Mouse (Mus musculus) ES-Bruce4 (cell line): ENCODE results near the gene Klf5.

Source experiments
- CTCF ChIP-seq: IDR thresholded peaks from one replicate; pipeline ENCODE4 v1.8.1; 2011; ENCODE audit warnings: low read depth, low read length
- POLR2A ChIP-seq: IDR thresholded peaks from one replicate; pipeline ENCODE4 v1.8.1; 2011; ENCODE audit warnings: low read length; ENCODE audit not compliant: insufficient read depth

GRCm38 (mm10) chr14:99364007-99364784, 65.7 kb downstream of the Klf5 start:
- TF ChIP-seq CTCF (no peak), POLR2A (no peak)
